Mouse (Mus musculus): ENCODE measurements at regions not wholly inside any gene's neighbourhood (a gene's known extent, or its start where the extent isn't known, plus 50 kb on each side); places are given as distances from the start of the nearest gene placed in this dataset.

- WGBS: 75% methylated on average over 5 of the region's 5 CpGs
- DNase-seq (ENCODE audit: low spot score): no peak
- H3K9me3 ChIP-seq: no peaks in the 10 kb centered on the region
- no peak overlapping the region for H3K27ac ChIP-seq
- no peaks in the 10 kb centered on the region for H3K36me3 ChIP-seq
- H3K4me3 ChIP-seq: no peak overlapping the region
- 0 out of 2 replicates have a peak, but pooled peaks cover 7% of the 10 kb centered on the region for H3K4me1 ChIP-seq
- peaks cover 11% of the 10 kb centered on the region for H3K27me3 ChIP-seq (ENCODE audit: insufficient read depth, poor library complexity, severe bottlenecking)
These were observed 211.7 kb downstream of the Olfr1505 start for GRCm38 (mm10) chr19:14124986-14125385.

- Histone ChIP-seq H3K27ac (no peak overlapping the region), H3K27me3 (ENCODE audit: insufficient read depth, poor library complexity, severe bottlenecking) (no peaks in the 10 kb centered on the region; the same call in 1 of the 2 replicates), H3K4me3 (no peak overlapping the region), H3K4me1 (0 out of 2 replicates have a peak, but pooled peaks cover 1% of the 10 kb centered on the region), H3K9me3 (no peaks in the 10 kb centered on the region), H3K36me3 (no peaks in the 10 kb centered on the region)
- 52% methylated on average over 8 of the region's 8 CpGs for WGBS
- DNase-seq (ENCODE audit: low spot score): no peak
These were observed 215.3 kb downstream of the Olfr1505 start for GRCm38 (mm10) chr19:14128397-14129209.

GRCm38 (mm10) chr19:14161217-14161616 is 247.9 kb downstream of the Olfr1505 start:
- 62% methylated on average over 3 of the region's 3 CpGs for WGBS
- Histone ChIP-seq H3K27me3 (ENCODE audit: insufficient read depth, poor library complexity, severe bottlenecking) (peaks cover 70% of the 10 kb centered on the region), H3K27ac (no peak overlapping the region), H3K4me3 (no peak overlapping the region), H3K36me3 (no peaks in the 10 kb centered on the region), H3K9me3 (no peaks in the 10 kb centered on the region), H3K4me1 (no peaks in the 10 kb centered on the region)
- DNase-seq (ENCODE audit: low spot score): no peak

GRCm38 (mm10) chr19:14162773-14163172 is 249.4 kb downstream of the Olfr1505 start:
- WGBS: 58% methylated on average over 4 of the region's 4 CpGs
- no peak for DNase-seq (ENCODE audit: low spot score)
- H3K4me1 ChIP-seq: no peaks in the 10 kb centered on the region
- H3K27me3 ChIP-seq (ENCODE audit: insufficient read depth, poor library complexity, severe bottlenecking): peaks cover 74% of the 10 kb centered on the region
- no peaks in the 10 kb centered on the region for H3K9me3 ChIP-seq
- H3K36me3 ChIP-seq: no peaks in the 10 kb centered on the region
- no peak overlapping the region for H3K4me3 ChIP-seq
- no peak overlapping the region for H3K27ac ChIP-seq

GRCm38 (mm10) chr19:14165775-14166174 is 252.4 kb downstream of the Olfr1505 start:
- Histone ChIP-seq H3K4me3 (no peak overlapping the region), H3K27ac (no peak overlapping the region), H3K9me3 (no peaks in the 10 kb centered on the region), H3K4me1 (no peaks in the 10 kb centered on the region), H3K27me3 (ENCODE audit: insufficient read depth, poor library complexity, severe bottlenecking) (peaks cover 67% of the 10 kb centered on the region), H3K36me3 (no peaks in the 10 kb centered on the region)
- peak; percentile 77 for DNase-seq (ENCODE audit: low spot score)
- 45% methylated on average over 2 of the region's 2 CpGs for WGBS

GRCm38 (mm10) chr19:14180244-14180643 is 266.9 kb downstream of the Olfr1505 start:
- no peaks in the 10 kb centered on the region for H3K36me3 ChIP-seq
- no peak overlapping the region for H3K27ac ChIP-seq
- peaks cover 39% of the 10 kb centered on the region for H3K27me3 ChIP-seq (ENCODE audit: insufficient read depth, poor library complexity, severe bottlenecking)
- H3K4me3 ChIP-seq: no peak overlapping the region
- no peaks in the 10 kb centered on the region for H3K4me1 ChIP-seq
- 20% methylated on average over 4 of the region's 4 CpGs for WGBS
- H3K9me3 ChIP-seq: no peaks in the 10 kb centered on the region
- DNase-seq (ENCODE audit: low spot score): no peak

- no peak overlapping the region for H3K27ac ChIP-seq
- no peaks in the 10 kb centered on the region for H3K36me3 ChIP-seq
- WGBS: 73% methylated on average over 3 of the region's 3 CpGs
- no peak overlapping the region for H3K4me3 ChIP-seq
- H3K4me1 ChIP-seq: no peaks in the 10 kb centered on the region
- H3K27me3 ChIP-seq (ENCODE audit: insufficient read depth, poor library complexity, severe bottlenecking): peaks cover 39% of the 10 kb centered on the region
- no peak for DNase-seq (ENCODE audit: low spot score)
- H3K9me3 ChIP-seq: no peaks in the 10 kb centered on the region
These were observed 267.6 kb downstream of the Olfr1505 start for GRCm38 (mm10) chr19:14180956-14181355.

GRCm38 (mm10) chr19:14181661-14182415 is 268.5 kb downstream of the Olfr1505 start:
- no peak for DNase-seq (ENCODE audit: low spot score)
- no peaks in the 10 kb centered on the region for H3K9me3 ChIP-seq
- WGBS: 49% methylated on average over 6 of the region's 6 CpGs
- H3K27me3 ChIP-seq (ENCODE audit: insufficient read depth, poor library complexity, severe bottlenecking): peaks cover 40% of the 10 kb centered on the region
- no peaks in the 10 kb centered on the region for H3K36me3 ChIP-seq
- no peak overlapping the region for H3K4me3 ChIP-seq
- no peak overlapping the region for H3K27ac ChIP-seq
- H3K4me1 ChIP-seq: no peaks in the 10 kb centered on the region

- H3K4me1 ChIP-seq: 0 out of 2 replicates have a peak, but pooled peaks cover 4% of the 10 kb centered on the region
- H3K4me3 ChIP-seq: no peak overlapping the region
- H3K27ac ChIP-seq: no peak overlapping the region
- 87% methylated on average over 3 of the region's 3 CpGs for WGBS
- H3K27me3 ChIP-seq (ENCODE audit: insufficient read depth, poor library complexity, severe bottlenecking): peaks cover 8% of the 10 kb centered on the region; the same call in 1 of the 2 replicates
- no peaks in the 10 kb centered on the region for H3K9me3 ChIP-seq
- DNase-seq (ENCODE audit: low spot score): no peak
- H3K36me3 ChIP-seq: no peaks in the 10 kb centered on the region
These were observed 278.5 kb downstream of the Olfr1505 start for GRCm38 (mm10) chr19:14191820-14192219.

- WGBS: 80% methylated on average over 3 of the region's 3 CpGs
These were observed 284.5 kb downstream of the Olfr1505 start for GRCm38 (mm10) chr19:14197864-14198263.

GRCm38 (mm10) chr19:14220507-14220909 is 307.2 kb downstream of the Olfr1505 start:
- Histone ChIP-seq H3K27me3 (ENCODE audit: insufficient read depth, poor library complexity, severe bottlenecking) (no peaks in the 10 kb centered on the region), H3K9me3 (no peaks in the 10 kb centered on the region), H3K36me3 (no peaks in the 10 kb centered on the region), H3K4me1 (peaks cover 5% of the 10 kb centered on the region; the same call in 1 of the 2 replicates), H3K27ac (no peak overlapping the region), H3K4me3 (no peak overlapping the region)
- DNase-seq (ENCODE audit: low spot score): no peak
- WGBS: 76% methylated on average over 4 of the region's 4 CpGs

More at GRCm38 (mm10) chr19:14197864-14198263, 284.5 kb downstream of the Olfr1505 start:
- DNase-seq (ENCODE audit: low spot score): no peak
- H3K9me3 ChIP-seq: no peaks in the 10 kb centered on the region
- no peaks in the 10 kb centered on the region for H3K36me3 ChIP-seq
- H3K27me3 ChIP-seq (ENCODE audit: insufficient read depth, poor library complexity, severe bottlenecking): peaks cover 15% of the 10 kb centered on the region
- 0 out of 2 replicates have a peak, but pooled peaks cover 4% of the 10 kb centered on the region for H3K4me1 ChIP-seq
- H3K4me3 ChIP-seq: no peak overlapping the region
- H3K27ac ChIP-seq: no peak overlapping the region

GRCm38 (mm10) chr19:14225061-14225696 is 311.8 kb downstream of the Olfr1505 start:
- no peak overlapping the region for H3K27ac ChIP-seq
- H3K4me3 ChIP-seq: no peak overlapping the region
- 61% methylated on average over 6 of the region's 6 CpGs for WGBS
- H3K36me3 ChIP-seq: no peaks in the 10 kb centered on the region
- peaks cover 5% of the 10 kb centered on the region; the same call in 1 of the 2 replicates for H3K4me1 ChIP-seq
- H3K27me3 ChIP-seq (ENCODE audit: insufficient read depth, poor library complexity, severe bottlenecking): no peaks in the 10 kb centered on the region
- no peaks in the 10 kb centered on the region for H3K9me3 ChIP-seq
- no peak for DNase-seq (ENCODE audit: low spot score)

All from heart, embryonic 10.5 days (tissue).